ENCODE assay signal across 22 mouse cellular contexts in genomic region chr1:181422796-181423195, GRCm38 (mm10).
A peak's percentile ranks its signal among the peaks of the same experiment; 100 is the strongest.
DNase-seq lines count a peak whose midpoint lies in the region; ATAC-seq and TF ChIP-seq lines count a peak whose summit lies in the region.
"Had no signal": no experiment of that assay in that cellular context is flagged by ENCODE, and none has a peak within 500 bp of the region (broad histone marks: within the 10 kb centered on the region; RNA-seq: fewer than 3 reads in every experiment).

No protein-coding gene starts in this region.

- no peak for TF ChIP-seq CTCF in midbrain, postnatal 0 days (IDR thresholded peaks at IDR 0.05)

- no peaks in the 10 kb centered on the region for H3K27me3 ChIP-seq in hindbrain, embryonic 16.5 days (replicated peaks; ENCODE audit: control insufficient read depth, insufficient read depth, low read length)
- no peaks in the 10 kb centered on the region for H3K27me3 ChIP-seq in hindbrain, embryonic 14.5 days (ENCODE audit: control insufficient read depth, insufficient read depth, low read length)
- no peaks in the 10 kb centered on the region for H3K27me3 ChIP-seq in midbrain, postnatal 0 days (ENCODE audit: insufficient read depth, low read length)
- H3K27me3 ChIP-seq in midbrain, embryonic 13.5 days: no peaks in the 10 kb centered on the region
- H3K27me3 ChIP-seq: embryonic facial prominence, embryonic 12.5 days; forebrain, embryonic 13.5 days; heart, embryonic 12.5 days; hindbrain, embryonic 15.5 days had no signal

- H3K9me3 ChIP-seq in hindbrain, embryonic 16.5 days (ENCODE audit: control insufficient read depth, low read length): no peaks in the 10 kb centered on the region
- H3K9me3 ChIP-seq in hindbrain, embryonic 14.5 days (ENCODE audit: control insufficient read depth, low read length): no peaks in the 10 kb centered on the region
- no peaks in the 10 kb centered on the region for H3K9me3 ChIP-seq in midbrain, postnatal 0 days (ENCODE audit: low read length)
- no peaks in the 10 kb centered on the region for H3K9me3 ChIP-seq in midbrain, embryonic 13.5 days
- H3K9me3 ChIP-seq: embryonic facial prominence, embryonic 12.5 days; forebrain, embryonic 13.5 days; heart, embryonic 12.5 days; hindbrain, embryonic 15.5 days had no signal

- no peaks in the 10 kb centered on the region for H3K36me3 ChIP-seq in hindbrain, embryonic 16.5 days (ENCODE audit: control insufficient read depth, insufficient read depth, low read length)
- H3K36me3 ChIP-seq in hindbrain, embryonic 14.5 days (replicated peaks; ENCODE audit: control insufficient read depth, insufficient read depth): no peaks in the 10 kb centered on the region
- H3K36me3 ChIP-seq in midbrain, postnatal 0 days (ENCODE audit: insufficient read depth, low read length): no peaks in the 10 kb centered on the region
- no peaks in the 10 kb centered on the region for H3K36me3 ChIP-seq in midbrain, embryonic 13.5 days
- H3K36me3 ChIP-seq: embryonic facial prominence, embryonic 12.5 days; heart, embryonic 12.5 days; hindbrain, embryonic 15.5 days had no signal

- H3K9ac ChIP-seq in hindbrain, embryonic 16.5 days (ENCODE audit: low read depth, low read length): no peak overlapping the region
- H3K9ac ChIP-seq in hindbrain, embryonic 14.5 days: no peak overlapping the region
- no peak overlapping the region for H3K9ac ChIP-seq in midbrain, postnatal 0 days (replicated peaks; ENCODE audit: low read length, poor library complexity, severe bottlenecking)
- no peak overlapping the region for H3K9ac ChIP-seq in midbrain, embryonic 13.5 days (replicated peaks)
- H3K9ac ChIP-seq: embryonic facial prominence, embryonic 12.5 days; forebrain, embryonic 13.5 days; heart, embryonic 12.5 days; hindbrain, embryonic 15.5 days had no signal

- 0 out of 2 replicates have a peak, but pooled peaks have one; percentile 30 for ATAC-seq in hindbrain, embryonic 16.5 days
- no peak; the same call in 1 of the 2 replicates for ATAC-seq in hindbrain, embryonic 14.5 days (ENCODE audit: low FRiP score)
- no peak for ATAC-seq in midbrain, postnatal 0 days (ENCODE audit: low FRiP score)
- no peak for ATAC-seq in midbrain, embryonic 13.5 days
- ATAC-seq: forebrain, embryonic 13.5 days; intestine, embryonic 16.5 days had no signal

- DNase-seq in hindbrain, embryonic 14.5 days (ENCODE audit: low spot score): no peak
- peak; percentile 39 for DNase-seq in midbrain, postnatal 0 days (ENCODE audit: low spot score)
- DNase-seq in adipocyte (ENCODE audit: low spot score): peak; percentile 31
- DNase-seq in cerebellum, adult 11-12 months: no peak
- DNase-seq in ovary, postnatal 36 days (ENCODE audit: low spot score): no peak
- DNase-seq: adrenal gland, postnatal 25 days; cerebellum, adult 11 months; cerebellum, postnatal 14 days; gastrocnemius, postnatal 10 days; heart, postnatal 10 days; kidney, adult 9 months; kidney, postnatal 14 days; lung, postnatal 10 days; thymus, postnatal 25 days had no signal

- peaks cover 9% of the 10 kb centered on the region; the same call in 1 of the 2 replicates for H3K4me1 ChIP-seq in hindbrain, embryonic 16.5 days (ENCODE audit: control insufficient read depth, insufficient read depth, low read depth, low read length)
- peaks cover 13% of the 10 kb centered on the region for H3K4me1 ChIP-seq in hindbrain, embryonic 14.5 days (replicated peaks; ENCODE audit: control insufficient read depth, insufficient read depth, low read length)
- peaks cover 10% of the 10 kb centered on the region; the same call in 1 of the 2 replicates for H3K4me1 ChIP-seq in midbrain, postnatal 0 days (ENCODE audit: insufficient read depth, low read length)
- peaks cover 30% of the 10 kb centered on the region for H3K4me1 ChIP-seq in midbrain, embryonic 13.5 days (replicated peaks)
- H3K4me1 ChIP-seq: embryonic facial prominence, embryonic 12.5 days had no signal

- H3K4me3 ChIP-seq in hindbrain, embryonic 16.5 days (ENCODE audit: low read length): no peak overlapping the region
- no peak overlapping the region for H3K4me3 ChIP-seq in hindbrain, embryonic 14.5 days (replicated peaks; ENCODE audit: low read length)
- no peak overlapping the region for H3K4me3 ChIP-seq in midbrain, postnatal 0 days (ENCODE audit: low read depth, low read length)
- no peak overlapping the region for H3K4me3 ChIP-seq in midbrain, embryonic 13.5 days (replicated peaks)
- H3K4me3 ChIP-seq: embryonic facial prominence, embryonic 12.5 days; erythroblast, embryonic 14.5 days; forebrain, embryonic 13.5 days; heart, embryonic 12.5 days; hindbrain, embryonic 15.5 days had no signal

- H3K27ac ChIP-seq in hindbrain, embryonic 16.5 days (ENCODE audit: low read depth, low read length): no peak overlapping the region
- H3K27ac ChIP-seq in hindbrain, embryonic 14.5 days: no peak overlapping the region
- no peak overlapping the region for H3K27ac ChIP-seq in midbrain, postnatal 0 days (ENCODE audit: low read depth, low read length)
- H3K27ac ChIP-seq in midbrain, embryonic 13.5 days: no peak overlapping the region
- H3K27ac ChIP-seq: embryonic facial prominence, embryonic 12.5 days; forebrain, embryonic 13.5 days; hindbrain, embryonic 15.5 days had no signal

- WGBS in hindbrain, embryonic 16.5 days: 32% methylated on average over 6 of the region's 6 CpGs
- 37% methylated on average over 6 of the region's 6 CpGs for WGBS in hindbrain, embryonic 14.5 days
- 49% methylated on average over 6 of the region's 6 CpGs for WGBS in midbrain, postnatal 0 days
- 57% methylated on average over 6 of the region's 6 CpGs for WGBS in midbrain, embryonic 13.5 days

- H3K4me2 ChIP-seq in hindbrain, embryonic 16.5 days (ENCODE audit: low read length): no peak overlapping the region
- no peak overlapping the region for H3K4me2 ChIP-seq in hindbrain, embryonic 14.5 days (replicated peaks)
- no peak overlapping the region for H3K4me2 ChIP-seq in midbrain, postnatal 0 days (ENCODE audit: low read depth, low read length, poor library complexity, severe bottlenecking)
- H3K4me2 ChIP-seq in midbrain, embryonic 13.5 days (replicated peaks): no peak overlapping the region
- H3K4me2 ChIP-seq: embryonic facial prominence, embryonic 12.5 days; forebrain, embryonic 13.5 days; heart, embryonic 12.5 days; hindbrain, embryonic 15.5 days had no signal

Comparison
In these comparisons a context has a peak if more than half of its experiments do, and no peak if none do; other contexts are left out.
1. DNase-seq: peak in midbrain, postnatal 0 days (single experiment) and adipocyte (single experiment); none in hindbrain, embryonic 14.5 days (single experiment), cerebellum, adult 11-12 months (single experiment) and ovary, postnatal 36 days (single experiment).